Mouse (Mus musculus): Measurements from ENCODE around the gene Osbpl2.

DNA sequence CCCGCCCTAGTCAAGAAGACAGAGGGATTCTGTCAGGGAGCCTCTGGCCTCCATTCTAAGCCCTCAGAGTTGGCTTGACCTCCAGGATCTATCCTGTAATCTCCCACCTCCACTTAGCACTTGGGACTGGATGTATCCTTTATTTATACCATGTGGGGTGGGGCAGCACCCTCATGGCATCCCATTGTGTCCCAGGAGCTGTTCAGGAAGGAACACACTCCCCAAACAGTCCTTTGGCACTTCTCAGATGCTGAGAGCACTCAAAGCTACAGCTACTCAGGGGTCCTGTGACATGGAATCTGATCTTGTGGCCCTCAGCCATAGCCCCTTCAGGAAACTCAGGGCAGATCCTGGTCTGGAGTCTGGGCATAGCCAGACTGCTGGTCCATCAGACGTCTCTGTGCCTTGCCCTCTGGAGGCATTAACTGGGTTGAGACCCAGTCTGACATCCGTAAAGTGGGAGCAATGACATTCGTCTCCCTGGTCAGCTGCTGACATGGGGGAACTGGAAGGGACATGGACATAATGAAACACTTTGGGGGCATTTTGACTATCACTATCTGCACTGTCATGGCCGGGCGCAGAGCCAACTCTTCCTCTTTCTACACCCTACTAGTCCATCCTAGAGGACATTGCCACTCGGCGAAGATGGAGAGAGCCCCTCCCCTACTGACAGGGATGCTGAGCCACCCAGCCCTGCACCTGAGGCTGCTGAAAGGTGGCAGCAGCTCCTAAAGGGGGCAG lies 2.2 kb upstream of the Osbpl2 start:
- TF ChIP-seq POLR2A (IDR thresholded peaks at IDR 0.05; ENCODE audit: borderline replicate concordance, extremely low read depth, insufficient read depth, insufficient read length, poor library complexity, severe bottlenecking) (no peak), CTCF (IDR thresholded peaks at IDR 0.05; ENCODE audit: borderline replicate concordance, extremely low read depth, insufficient read depth, insufficient read length) (no peak)
